In genomic region chr10:127324495-127324894, GRCm38 (mm10) we compare ENCODE assay signal across 8 mouse cellular contexts. TPM values are rescaled to one million over a fixed set of nuclear protein-coding genes. Genes with fewer than 3 reads are reported as not detected.
DNase-seq lines count a peak whose midpoint lies in the region; ATAC-seq lines count a peak whose summit lies in the region.

No protein-coding gene starts in this region.

- no peak overlapping the region for H3K27ac ChIP-seq in kidney, embryonic 16.5 days (ENCODE audit: low read length)
- H3K27ac ChIP-seq in liver, embryonic 13.5 days: no peak overlapping the region

- no peak overlapping the region for H3K4me2 ChIP-seq in kidney, embryonic 16.5 days (replicated peaks; ENCODE audit: low read depth, low read length)
- H3K4me2 ChIP-seq in liver, embryonic 13.5 days: peak overlapping the region; percentile 93

- no peak overlapping the region for H3K9ac ChIP-seq in kidney, embryonic 16.5 days (replicated peaks; ENCODE audit: low read length)
- H3K9ac ChIP-seq in liver, embryonic 13.5 days: no peak overlapping the region

- no peaks in the 10 kb centered on the region for H3K36me3 ChIP-seq in kidney, embryonic 16.5 days (ENCODE audit: insufficient read depth, low read length)
- H3K36me3 ChIP-seq in liver, embryonic 13.5 days: 0 out of 2 replicates have a peak, but pooled peaks cover 7% of the 10 kb centered on the region

- 10% methylated on average over 7 of the region's 7 CpGs for WGBS in kidney, embryonic 16.5 days
- WGBS in liver, embryonic 13.5 days (ENCODE audit: insufficient replicate concordance): 6% methylated on average over 7 of the region's 7 CpGs

- no peak overlapping the region for H3K4me3 ChIP-seq in kidney, embryonic 16.5 days (ENCODE audit: low read length)
- peak overlapping the region; percentile 36; the same call in 1 of the 2 replicates for H3K4me3 ChIP-seq in liver, embryonic 13.5 days (replicated peaks)

- H3K4me1 ChIP-seq in kidney, embryonic 16.5 days (ENCODE audit: insufficient read depth, low read length): peaks cover 17% of the 10 kb centered on the region
- peaks cover 61% of the 10 kb centered on the region for H3K4me1 ChIP-seq in liver, embryonic 13.5 days (replicated peaks)

- 0 out of 2 replicates have a peak, but pooled peaks cover 4% of the 10 kb centered on the region for H3K9me3 ChIP-seq in kidney, embryonic 16.5 days (ENCODE audit: low read length)
- H3K9me3 ChIP-seq in liver, embryonic 13.5 days (replicated peaks): no peaks in the 10 kb centered on the region

- peaks cover 51% of the 10 kb centered on the region for H3K27me3 ChIP-seq in kidney, embryonic 16.5 days (ENCODE audit: insufficient read depth, low read length)
- H3K27me3 ChIP-seq in liver, embryonic 13.5 days: peaks cover 32% of the 10 kb centered on the region

- intact Hi-C loops in heart, postnatal 36 days (cut with DNase I): no loop called here

- no peak; the same call in 1 of the 2 replicates for ATAC-seq in kidney, embryonic 16.5 days (ENCODE audit: low FRiP score, low TSS enrichment)
- ATAC-seq in liver, embryonic 13.5 days (ENCODE audit: low read depth): peak; percentile 58

- peak; percentile 53 for DNase-seq in kidney, adult 11 months
- peak; percentile 89 for DNase-seq in ZHBTc4 (ENCODE audit: low read depth, low spot score)
- DNase-seq in heart, postnatal 36 days: peak; percentile 26 to 48
- peak; percentile 64 for DNase-seq in liver, embryonic 13.5 days
- peak; percentile 65 for DNase-seq in spleen, adult 12 weeks (ENCODE audit: low spot score)
- DNase-seq in urinary bladder, postnatal 36 days (ENCODE audit: low spot score in 2 of 2): no peak
- no peak for DNase-seq in layer of hippocampus, adult 8-10 months (ENCODE audit: low spot score in 2 of 2)

RNA-seq across cellular contexts. Expression of gene Arhgap9, which starts 2.7 kb away (rescaled TPM):
- polyA plus RNA-seq in kidney, embryonic 16.5 days (2015; fragmentation: Nextera tagmentation; extraction: Ambion mirVana): 2.5 and 2.6 TPM in 2 replicates
- total RNA-seq in heart, postnatal 36 days (2021): 1 to 10 TPM; 3.1 to 3.6 TPM
- polyA plus RNA-seq in liver, embryonic 13.5 days (2015; fragmentation: Nextera tagmentation; extraction: Ambion mirVana): 14.0 and 15.1 TPM in 2 replicates
- 1 to 10 TPM in 3 of 4 experiments, under 1 TPM in 1; 0.60 to 4.6 (median 2.2) TPM for total RNA-seq in layer of hippocampus, adult 8-10 months (2022)

RNA-seq across cellular contexts. Expression of gene Mars, which starts 12.9 kb away (rescaled TPM):
- polyA plus RNA-seq in kidney, embryonic 16.5 days (2015; fragmentation: Nextera tagmentation; extraction: Ambion mirVana): 115 and 123 TPM in 2 replicates
- total RNA-seq in heart, postnatal 36 days (2021): 10 to 100 TPM; 41.0 to 46.4 TPM
- 150 and 166 TPM in 2 replicates for polyA plus RNA-seq in liver, embryonic 13.5 days (2015; fragmentation: Nextera tagmentation; extraction: Ambion mirVana)
- total RNA-seq in layer of hippocampus, adult 8-10 months (2022): 10 to 100 TPM; 56.7 to 65.8 (median 63.9) TPM

RNA-seq across cellular contexts. Expression of gene Gli1, which starts 17.3 kb away (rescaled TPM):
- 7.5 and 9.5 TPM in 2 replicates for polyA plus RNA-seq in kidney, embryonic 16.5 days (2015; fragmentation: Nextera tagmentation; extraction: Ambion mirVana)
- 1 to 10 TPM; 1.0 to 2.6 TPM for total RNA-seq in heart, postnatal 36 days (2021)
- polyA plus RNA-seq in liver, embryonic 13.5 days (2015; fragmentation: Nextera tagmentation; extraction: Ambion mirVana): 0.21 and 0.31 TPM in 2 replicates
- total RNA-seq in layer of hippocampus, adult 8-10 months (2022): 1 to 10 TPM; 2.7 to 4.0 (median 3.7) TPM

RNA-seq across cellular contexts. Expression of gene Inhbe, which starts 29.7 kb away (rescaled TPM):
- polyA plus RNA-seq in kidney, embryonic 16.5 days (2015; fragmentation: Nextera tagmentation; extraction: Ambion mirVana): 0.08 TPM in 1 of 2 replicates, not detected in the other
- total RNA-seq in heart, postnatal 36 days (2021): not detected
- 0.32 and 0.38 TPM in 2 replicates for polyA plus RNA-seq in liver, embryonic 13.5 days (2015; fragmentation: Nextera tagmentation; extraction: Ambion mirVana)
- total RNA-seq in layer of hippocampus, adult 8-10 months (2022): not detected

RNA-seq across cellular contexts. Expression of gene Mbd6, which starts 35.7 kb away (rescaled TPM):
- 13.3 and 14.8 TPM in 2 replicates for polyA plus RNA-seq in kidney, embryonic 16.5 days (2015; fragmentation: Nextera tagmentation; extraction: Ambion mirVana)
- total RNA-seq in heart, postnatal 36 days (2021): 10 to 100 TPM; 22.0 to 24.2 TPM
- polyA plus RNA-seq in liver, embryonic 13.5 days (2015; fragmentation: Nextera tagmentation; extraction: Ambion mirVana): 5.9 and 6.5 TPM in 2 replicates
- total RNA-seq in layer of hippocampus, adult 8-10 months (2022): 10 to 100 TPM; 56.3 to 61.6 (median 56.8) TPM

Comparison
In these comparisons a context has a peak if more than half of its experiments do, and no peak if none do; other contexts are left out.
1. DNase-seq: peak in kidney, adult 11 months (single experiment), ZHBTc4 (single experiment), heart, postnatal 36 days (2 of 2), liver, embryonic 13.5 days (single experiment) and spleen, adult 12 weeks (single experiment); none in urinary bladder, postnatal 36 days (0 of 2) and layer of hippocampus, adult 8-10 months (0 of 2).